Mouse (Mus musculus): ENCODE results near the gene Retn. TPM values are rescaled to one million over a fixed set of nuclear protein-coding genes. Genes with fewer than 3 reads are reported as not detected.

Retn gene
- not detected in 2 replicates for polyA plus RNA-seq (2016; fragmentation: Nextera tagmentation; extraction: Ambion mirVana)

DNA sequence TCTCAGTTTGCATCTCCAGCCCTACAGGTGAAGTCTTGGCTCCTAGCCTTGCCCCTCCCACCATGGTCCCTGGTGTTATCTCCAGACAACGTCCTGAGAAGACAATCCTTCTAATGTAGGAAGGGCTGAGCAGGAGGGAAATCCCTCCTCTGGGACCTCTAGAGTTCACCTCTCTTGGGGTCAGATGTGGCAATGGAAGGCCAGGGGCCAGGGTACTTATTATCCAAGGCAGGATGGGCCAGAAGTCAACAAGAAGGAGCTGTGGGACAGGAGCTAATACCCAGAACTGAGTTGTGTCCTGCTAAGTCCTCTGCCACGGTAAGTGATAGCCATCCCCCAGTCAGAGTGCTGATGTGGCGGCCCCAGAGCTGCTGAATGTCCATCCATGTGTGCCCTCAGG is at the start of gene Retn:
Gene Retn (plus strand): TSS at position 245 of the 400 bp plus-strand sequence.
- Histone ChIP-seq H3K9ac (replicated peaks) (no peak within 1 kb of the TSS), H3K4me1 (replicated peaks) (peaks cover 9% of the 10 kb centered on the region; the same call in 1 of the 2 replicates), H3K9me3 (no peaks in the 10 kb centered on the region), H3K4me2 (no peak within 1 kb of the TSS), H3K27ac (no peak within 1 kb of the TSS), H3K36me3 (no peaks in the 10 kb centered on the region), H3K27me3 (peaks cover 3% of the 10 kb centered on the region; the same call in 1 of the 2 replicates), H3K4me3 (replicated peaks) (no peak within 1 kb of the TSS)
- 80% methylated on average over 3 of the region's 3 CpGs for WGBS
- no peak for ATAC-seq (ENCODE audit: insufficient number of reproducible peaks, insufficient read depth, low FRiP score, low TSS enrichment, low read depth)

GRCm38 (mm10) chr8:3606593-3606992 is 49.0 kb upstream of the Retn start:
- Histone ChIP-seq H3K9me3 (no peaks in the 10 kb centered on the region), H3K9ac (replicated peaks) (no peak overlapping the region), H3K4me2 (no peak overlapping the region), H3K4me1 (replicated peaks) (no peaks in the 10 kb centered on the region), H3K36me3 (peaks cover 91% of the 10 kb centered on the region), H3K4me3 (replicated peaks) (no peak overlapping the region), H3K27me3 (no peaks in the 10 kb centered on the region), H3K27ac (no peak overlapping the region)
- ATAC-seq (ENCODE audit: insufficient number of reproducible peaks, insufficient read depth, low FRiP score, low TSS enrichment, low read depth): no peak
- WGBS: 88% methylated on average over 16 of the region's 16 CpGs

DNA sequence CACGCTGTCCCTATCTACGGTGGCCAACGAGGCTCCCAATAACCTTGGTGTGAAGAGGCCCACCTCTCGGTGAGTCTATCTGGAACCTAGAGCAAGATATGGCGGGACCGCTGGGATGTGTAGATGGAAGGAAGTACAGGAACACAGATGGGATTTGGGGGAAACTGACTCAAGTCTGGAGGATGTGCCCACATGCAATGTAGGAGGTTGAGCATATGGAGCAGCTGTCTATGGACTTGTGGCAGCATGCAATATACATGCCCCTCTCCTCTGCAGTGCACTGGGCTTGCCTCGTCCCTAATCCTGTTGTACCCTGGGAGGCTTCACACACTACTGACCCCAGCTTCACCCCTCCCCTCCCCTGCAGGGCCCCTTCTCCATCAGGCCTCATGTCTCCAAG is 47.7 kb upstream of the Retn start:
- Histone ChIP-seq H3K4me1 (replicated peaks) (no peaks in the 10 kb centered on the region), H3K36me3 (peaks cover 99% of the 10 kb centered on the region), H3K27ac (no peak overlapping the region), H3K9ac (replicated peaks) (no peak overlapping the region), H3K4me2 (no peak overlapping the region), H3K9me3 (no peaks in the 10 kb centered on the region), H3K27me3 (no peaks in the 10 kb centered on the region), H3K4me3 (replicated peaks) (no peak overlapping the region)
- WGBS: 94% methylated on average over 7 of the region's 7 CpGs
- no peak for ATAC-seq (ENCODE audit: insufficient number of reproducible peaks, insufficient read depth, low FRiP score, low TSS enrichment, low read depth)

DNA sequence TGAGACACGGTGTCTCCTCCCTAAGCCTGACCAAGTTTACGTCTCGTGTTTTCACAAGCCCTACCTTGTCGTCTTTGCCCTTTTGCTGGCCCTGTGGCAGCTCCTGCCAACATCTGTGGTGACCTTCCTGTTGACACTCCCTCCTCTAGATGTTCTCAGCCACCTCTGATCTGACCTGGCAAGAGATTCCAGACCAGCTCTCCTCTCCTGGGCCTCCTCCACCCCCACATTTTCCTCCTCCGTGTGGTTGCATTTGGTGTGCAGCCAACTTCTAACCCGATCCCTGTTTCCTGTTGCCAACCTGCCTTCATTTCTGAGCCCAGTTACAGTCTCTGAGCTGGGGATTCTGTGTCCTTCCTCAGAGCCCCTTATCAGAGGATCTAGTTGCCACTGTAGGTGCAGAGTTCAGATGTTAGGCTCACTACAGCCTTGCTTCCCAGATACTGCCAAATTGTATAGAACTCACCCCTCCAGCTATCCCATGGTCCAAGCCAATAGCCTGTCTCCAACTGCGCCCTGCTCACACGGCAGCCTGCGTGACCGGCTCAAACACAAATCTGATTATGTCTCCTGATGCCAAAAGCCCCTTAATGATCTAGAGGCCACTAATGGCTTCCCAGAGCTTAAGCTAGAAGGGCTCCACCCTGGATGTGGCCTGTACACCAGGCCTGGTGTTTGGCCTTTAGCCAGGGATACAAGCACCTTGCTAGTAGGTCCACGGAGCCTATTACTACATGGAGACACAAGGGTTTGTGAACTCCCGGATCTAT is 46.3 kb upstream of the Retn start:
- 87% methylated on average over 12 of the region's 12 CpGs for WGBS
- H3K4me2 ChIP-seq: no peak overlapping the region
- no peak overlapping the region for H3K27ac ChIP-seq
- H3K4me1 ChIP-seq (replicated peaks): no peaks in the 10 kb centered on the region
- no peaks in the 10 kb centered on the region for H3K27me3 ChIP-seq
- no peak overlapping the region for H3K9ac ChIP-seq (replicated peaks)
- no peak for ATAC-seq (ENCODE audit: insufficient number of reproducible peaks, insufficient read depth, low FRiP score, low TSS enrichment, low read depth)
- peaks cover 100% of the 10 kb centered on the region for H3K36me3 ChIP-seq
- H3K9me3 ChIP-seq: no peaks in the 10 kb centered on the region
- no peak overlapping the region for H3K4me3 ChIP-seq (replicated peaks)

DNA sequence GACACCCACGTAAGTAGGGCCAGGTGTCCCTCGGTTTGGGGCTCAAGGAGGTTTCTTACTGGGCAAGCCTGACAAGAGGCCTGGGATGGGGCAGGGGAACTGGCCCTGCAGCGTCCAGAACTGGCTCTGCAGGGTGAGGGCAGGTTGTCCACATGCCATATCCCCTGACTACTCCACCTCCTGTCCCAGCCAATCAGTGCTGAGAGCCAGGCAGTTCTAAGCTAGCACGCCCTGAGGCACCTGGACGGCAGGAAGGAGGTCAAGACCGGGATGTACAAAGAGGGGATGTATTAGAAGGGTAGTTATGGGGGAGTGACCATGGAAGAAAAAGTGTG is 45.8 kb upstream of the Retn start:
- ATAC-seq (ENCODE audit: insufficient number of reproducible peaks, insufficient read depth, low FRiP score, low TSS enrichment, low read depth): no peak
- no peak overlapping the region for H3K4me3 ChIP-seq (replicated peaks)
- H3K27me3 ChIP-seq: no peaks in the 10 kb centered on the region
- no peaks in the 10 kb centered on the region for H3K4me1 ChIP-seq (replicated peaks)
- no peak overlapping the region for H3K4me2 ChIP-seq
- peaks cover 100% of the 10 kb centered on the region for H3K36me3 ChIP-seq
- H3K9ac ChIP-seq (replicated peaks): no peak overlapping the region
- H3K27ac ChIP-seq: no peak overlapping the region
- 86% methylated on average over 6 of the region's 6 CpGs for WGBS
- H3K9me3 ChIP-seq: no peaks in the 10 kb centered on the region

DNA sequence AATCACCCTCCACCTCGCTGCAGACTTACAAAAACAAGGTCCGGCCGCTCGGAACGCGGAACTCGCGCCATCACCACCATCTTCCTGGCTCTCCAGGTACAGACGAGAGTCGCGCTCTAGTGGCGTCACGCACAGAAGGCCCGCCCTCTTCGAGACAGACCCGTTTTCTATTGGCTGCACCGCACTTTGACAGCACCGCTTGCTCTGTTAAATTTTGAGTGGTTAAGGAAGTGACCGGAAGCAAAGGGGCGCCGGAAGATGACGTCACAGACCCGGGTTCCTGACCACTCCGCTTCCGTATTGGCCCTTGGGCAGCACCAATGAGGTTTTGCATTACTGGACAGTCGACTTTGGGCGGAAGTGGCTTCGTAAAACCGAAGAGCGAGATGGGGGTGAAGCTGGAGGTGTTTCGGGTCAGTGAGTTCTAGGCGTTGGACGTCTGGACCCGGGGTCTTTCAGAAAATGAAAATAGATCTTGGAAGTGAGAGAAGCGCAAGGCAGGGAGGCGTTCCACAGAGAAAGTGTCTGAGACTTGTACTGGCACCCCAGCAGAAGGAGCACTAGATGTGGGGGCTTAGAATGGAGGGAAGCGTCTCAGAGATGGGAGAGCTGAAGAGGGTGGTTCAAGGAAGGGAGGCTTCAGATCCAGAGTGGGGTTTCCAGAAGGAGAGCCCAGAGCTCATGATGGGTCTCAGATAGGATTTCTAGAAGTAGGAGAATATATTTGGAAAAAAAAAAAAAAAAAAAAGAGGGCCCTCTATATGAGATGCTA is 34.2 kb upstream of the Retn start, which contains the start of the genes Xab2 and Pet100:
Gene Xab2 (minus strand): TSS at position 118 of the 772 bp plus-strand sequence.
Gene Pet100 (plus strand): TSS at position 350 of the 772 bp plus-strand sequence.
- Histone ChIP-seq H3K4me3 (replicated peaks) (peak within 1 kb of the TSS; percentile 87), H3K4me2 (peak within 1 kb of the TSS; percentile 86), H3K4me1 (replicated peaks) (peaks cover 20% of the 10 kb centered on the region), H3K9ac (replicated peaks) (peak within 1 kb of the TSS; percentile 77), H3K27ac (no peak within 1 kb of the TSS), H3K36me3 (peaks cover 25% of the 10 kb centered on the region), H3K9me3 (no peaks in the 10 kb centered on the region), H3K27me3 (no peaks in the 10 kb centered on the region)
- peak; percentile 97 for ATAC-seq (ENCODE audit: insufficient number of reproducible peaks, insufficient read depth, low FRiP score, low TSS enrichment, low read depth)
- WGBS: under 1% methylated on average over 37 of the region's 37 CpGs

- peaks cover 20% of the 10 kb centered on the region for H3K4me1 ChIP-seq (replicated peaks)
- WGBS: 62% methylated on average over 8 of the region's 8 CpGs
- H3K27me3 ChIP-seq: no peaks in the 10 kb centered on the region
- H3K4me3 ChIP-seq (replicated peaks): peak overlapping the region; percentile 87
- peaks cover 20% of the 10 kb centered on the region for H3K36me3 ChIP-seq
- no peak for ATAC-seq (ENCODE audit: insufficient number of reproducible peaks, insufficient read depth, low FRiP score, low TSS enrichment, low read depth)
- H3K9ac ChIP-seq (replicated peaks): peak overlapping the region; percentile 47; the same call in 1 of the 2 replicates
- H3K27ac ChIP-seq: no peak overlapping the region
- no peaks in the 10 kb centered on the region for H3K9me3 ChIP-seq
- peak overlapping the region; percentile 57 for H3K4me2 ChIP-seq
Observed at GRCm38 (mm10) chr8:3622119-3622518, 33.5 kb upstream of the Retn start.

- Histone ChIP-seq H3K36me3 (no peaks in the 10 kb centered on the region), H3K4me1 (replicated peaks) (peaks cover 9% of the 10 kb centered on the region), H3K4me3 (replicated peaks) (no peak within 1 kb of the TSS), H3K27ac (no peak within 1 kb of the TSS), H3K4me2 (no peak within 1 kb of the TSS), H3K9me3 (no peaks in the 10 kb centered on the region), H3K9ac (replicated peaks) (no peak within 1 kb of the TSS), H3K27me3 (peaks cover 18% of the 10 kb centered on the region)
- 61% methylated on average over 1 of the region's 1 CpGs for WGBS
- ATAC-seq (ENCODE audit: insufficient number of reproducible peaks, insufficient read depth, low FRiP score, low TSS enrichment, low read depth): no peak
Observed at GRCm38 (mm10) chr8:3625445-3625844, 30.1 kb upstream of the Retn start, which contains the start of gene Pcp2. Gene Pcp2, minus strand, starts transcription at chr8:3625545.

DNA sequence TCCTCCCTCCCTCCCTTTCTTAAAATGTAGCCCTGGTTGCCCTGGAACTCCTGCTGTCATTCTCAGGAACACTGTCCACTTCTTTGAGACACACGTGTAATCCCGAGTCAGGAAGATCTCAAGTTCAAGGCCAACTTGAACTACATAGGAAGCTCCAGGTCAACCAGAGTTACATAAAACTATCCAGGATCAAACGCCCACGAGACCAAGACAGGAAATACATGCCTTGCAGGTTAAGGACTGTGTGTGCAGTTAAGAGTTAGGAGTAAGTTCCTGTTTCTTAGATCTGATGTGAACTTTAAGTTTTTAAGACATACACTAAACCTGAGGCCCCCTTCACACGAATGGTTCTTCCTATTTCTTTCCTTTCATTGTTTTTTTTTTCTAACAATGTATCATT is 28.6 kb upstream of the Retn start:
- Histone ChIP-seq H3K9ac (replicated peaks) (no peak overlapping the region), H3K9me3 (no peaks in the 10 kb centered on the region), H3K4me1 (replicated peaks) (peaks cover 6% of the 10 kb centered on the region), H3K27ac (no peak overlapping the region), H3K4me3 (replicated peaks) (no peak overlapping the region), H3K4me2 (no peak overlapping the region), H3K36me3 (no peaks in the 10 kb centered on the region), H3K27me3 (peaks cover 28% of the 10 kb centered on the region)
- ATAC-seq (ENCODE audit: insufficient number of reproducible peaks, insufficient read depth, low FRiP score, low TSS enrichment, low read depth): no peak
- WGBS: 51% methylated on average over 5 of the region's 5 CpGs

DNA sequence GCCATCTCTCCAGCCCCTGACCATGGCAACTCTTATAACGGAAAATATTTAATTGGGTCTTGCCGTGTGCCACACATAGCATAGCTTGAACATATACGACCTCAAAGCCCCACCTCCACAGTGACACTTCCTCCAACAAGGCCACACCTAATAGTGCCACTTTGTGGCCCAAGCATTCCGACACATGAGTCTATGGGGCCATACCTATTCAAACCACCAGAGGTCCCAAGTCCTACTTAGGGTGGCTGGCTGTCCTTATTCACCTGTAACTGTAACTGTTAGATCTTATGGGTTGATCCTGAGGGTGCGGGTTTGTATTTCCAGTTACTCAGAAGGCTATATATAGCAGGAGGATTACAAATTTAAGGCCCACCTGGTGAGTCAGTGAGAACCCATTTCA is 27.6 kb upstream of the Retn start:
- peaks cover 28% of the 10 kb centered on the region for H3K27me3 ChIP-seq
- H3K27ac ChIP-seq: no peak overlapping the region
- H3K4me3 ChIP-seq (replicated peaks): no peak overlapping the region
- 37% methylated on average over 5 of the region's 5 CpGs for WGBS
- no peak overlapping the region for H3K9ac ChIP-seq (replicated peaks)
- no peaks in the 10 kb centered on the region; the same call in 1 of the 2 replicates for H3K4me1 ChIP-seq (replicated peaks)
- H3K9me3 ChIP-seq: no peaks in the 10 kb centered on the region
- ATAC-seq (ENCODE audit: insufficient number of reproducible peaks, insufficient read depth, low FRiP score, low TSS enrichment, low read depth): no peak
- H3K4me2 ChIP-seq: no peak overlapping the region
- H3K36me3 ChIP-seq: no peaks in the 10 kb centered on the region

All from limb, embryonic 12.5 days (tissue).